Mouse (Mus musculus) gastrocnemius, adult 2 months (tissue): ENCODE results near the gene Mdfi. TPM values are rescaled to one million over a fixed set of nuclear protein-coding genes. Genes with fewer than 3 reads are reported as not detected.

Experiments
- DNase-seq: peaks from one replicate; pipeline ENCODE4 v3.0.0; 2022
- H3K27ac ChIP-seq: fragments of 200-600 bp; 2 replicates; pipeline ENCODE4 v1.8.1; 2022; ENCODE audit warnings: mild to moderate bottlenecking
- H3K4me3 ChIP-seq: fragments of 200-600 bp; 2 replicates; pipeline ENCODE4 v1.8.1; 2022; ENCODE audit warnings: mild to moderate bottlenecking, moderate library complexity
- CTCF ChIP-seq: fragments of 200-600 bp; IDR thresholded peaks from 2 replicates; pipeline ENCODE4 v1.8.1; 2022; ENCODE audit warnings: antibody characterized with exemption, mild to moderate bottlenecking, moderate library complexity
- intact Hi-C: fragments of 180-260 bp; cut with DNase I; formaldehyde crosslinking; loops from one replicate; pipeline ENCODE4 v1.15.1; 2025
- total RNA-seq, 2 experiments: library from RNA; stranded (reverse); gene quantifications; 2 replicates each; pipeline ENCODE4 v1.2.3; 2021

The Mdfi gene
- total RNA-seq, 2 experiments from 2014 or later: 0.31 to 0.42 TPM

DNA sequence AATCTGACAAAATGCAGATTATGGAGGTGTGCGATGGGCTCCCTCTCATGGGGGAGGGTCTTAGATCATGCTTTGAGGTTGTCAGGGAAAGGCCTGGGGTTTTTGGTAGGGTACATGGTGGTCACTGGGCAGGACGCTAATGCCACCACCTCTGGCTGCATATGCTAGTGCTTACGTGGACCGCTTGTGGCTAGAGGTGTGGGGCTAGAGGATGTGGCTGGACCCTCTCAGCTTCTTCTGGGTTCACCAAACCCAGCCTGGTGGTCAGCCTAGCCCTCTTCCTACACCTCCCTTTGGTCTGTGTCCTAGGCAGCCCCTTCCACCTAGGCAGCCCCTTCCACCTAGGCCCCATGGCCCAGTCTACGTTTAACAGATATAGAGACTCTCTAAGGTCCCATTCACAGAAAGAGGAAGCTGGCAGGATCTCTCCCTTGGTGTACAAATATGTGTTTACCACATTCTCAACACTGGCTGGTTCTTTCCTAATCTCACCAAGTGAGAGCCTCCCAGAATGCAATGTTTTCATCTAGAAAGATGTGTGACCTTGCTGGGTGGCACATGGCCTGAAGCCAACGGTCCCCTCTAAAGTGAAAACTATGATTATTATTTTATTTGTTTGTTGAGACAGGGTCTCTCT is 68.0 kb downstream of the Mdfi start:
- peak overlapping the region; percentile 90 for H3K27ac ChIP-seq
- DNase-seq: no peak
- peak overlapping the region; percentile 9; the same call in 1 of the 2 replicates for H3K4me3 ChIP-seq
- intact Hi-C loops: no loop called here
- TF ChIP-seq CTCF: no peak

DNA sequence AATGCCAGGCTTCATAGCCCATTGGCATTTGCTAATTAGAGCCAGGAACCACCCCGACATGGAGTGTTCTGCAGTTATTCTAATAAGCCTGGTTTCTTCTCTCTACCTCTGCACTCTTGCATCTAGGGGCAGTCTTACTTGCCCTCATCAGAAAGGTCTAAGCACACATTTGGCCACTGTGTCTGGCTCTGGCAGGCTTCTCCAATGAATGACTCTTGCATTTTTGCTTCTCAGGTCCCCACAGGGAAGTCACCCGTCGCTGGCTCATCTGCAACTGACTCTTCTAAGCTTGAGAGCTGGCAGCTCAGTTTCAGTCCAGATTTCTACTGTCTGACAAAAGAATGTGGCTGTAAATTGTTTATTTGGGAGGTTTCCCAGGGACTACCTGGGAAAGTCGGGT is 68.5 kb downstream of the Mdfi start:
- intact Hi-C loops: no loop called here
- H3K4me3 ChIP-seq: peak overlapping the region; percentile 9; the same call in 1 of the 2 replicates
- peak; percentile 62 for DNase-seq
- peak overlapping the region; percentile 90 for H3K27ac ChIP-seq
- TF ChIP-seq CTCF: no peak

Other genes with a start within 250 kb of the Mdfi start
- 10 to 100 TPM; 14.2 to 16.0 TPM for gene Bysl, start 223.2 kb downstream of the Mdfi start, total RNA-seq
- 10 to 100 TPM; 17.9 to 18.3 TPM for gene Med20, start 223.1 kb downstream of the Mdfi start, total RNA-seq
- 1 to 10 TPM in 1 of 2 experiments, under 1 TPM in 1; 0.82 to 2.4 TPM for gene Gm20517, start 223.1 kb downstream of the Mdfi start, total RNA-seq
- gene Usp49, start 204.0 kb downstream of the Mdfi start, total RNA-seq: 1 to 10 TPM; 3.1 to 4.5 TPM
- gene Tomm6, start 146.3 kb downstream of the Mdfi start, total RNA-seq: 100 to 1,000 TPM; 125 TPM
- gene Frs3, start 145.7 kb downstream of the Mdfi start, total RNA-seq: 1 to 10 TPM; 4.2 to 5.7 TPM
- under 1 TPM; 0.45 to 0.46 TPM for gene Gm21981, start 140.2 kb downstream of the Mdfi start, total RNA-seq
- gene Prickle4, start 140.0 kb downstream of the Mdfi start, total RNA-seq: 1 to 10 TPM; 2.6 to 3.7 TPM
- gene Pgc, start 107.8 kb downstream of the Mdfi start, total RNA-seq: not detected
- 10 to 100 TPM; 85.3 to 93.9 TPM for gene Tfeb, start 97.7 kb downstream of the Mdfi start, total RNA-seq
- gene Foxp4, start 90.0 kb upstream of the Mdfi start, total RNA-seq: 1 to 10 TPM; 7.3 to 7.9 TPM
- gene 1700122O11Rik, start 203.6 kb upstream of the Mdfi start, total RNA-seq: not detected